Mouse (Mus musculus) hindbrain, embryonic 15.5 days (tissue): ENCODE data around the gene Clec2i. TPM values are rescaled to one million over a fixed set of nuclear protein-coding genes. Genes with fewer than 3 reads are reported as not detected.

Experiments
- ATAC-seq: fragments of 200-750 bp; cut with Nextera tagmentation; 2 replicates; pipeline ENCODE4 v1.8.0; 2017; ENCODE audit warnings: low read depth, moderate number of reproducible peaks, moderate TSS enrichment; ENCODE audit not compliant: low FRiP score
- H3K27ac ChIP-seq: fragments of 300-500 bp; sonication (generic); replicated peaks from 2 replicates; pipeline ENCODE4 v1.5.1; 2015; ENCODE audit warnings: mild to moderate bottlenecking, inconsistent platforms
- H3K27me3 ChIP-seq: fragments of 300-500 bp; sonication (generic); 2 replicates; pipeline ENCODE4 v1.6.1; 2015; ENCODE audit warnings: control low read depth, inconsistent platforms
- H3K36me3 ChIP-seq: fragments of 300-500 bp; sonication (generic); 2 replicates; pipeline ENCODE4 v1.6.1; 2015; ENCODE audit warnings: control low read depth, inconsistent platforms
- H3K4me1 ChIP-seq: fragments of 300-500 bp; sonication (generic); replicated peaks from 2 replicates; pipeline ENCODE4 v1.6.1; 2015; ENCODE audit warnings: control low read depth, inconsistent platforms
- H3K4me2 ChIP-seq: fragments of 300-500 bp; sonication (generic); 2 replicates; pipeline ENCODE4 v1.6.1; 2015; ENCODE audit warnings: moderate library complexity, mild to moderate bottlenecking, inconsistent platforms
- H3K4me3 ChIP-seq: fragments of 300-500 bp; sonication (generic); 2 replicates; pipeline ENCODE4 v1.5.1; 2015; ENCODE audit warnings: mild to moderate bottlenecking, inconsistent platforms
- H3K9ac ChIP-seq: fragments of 300-500 bp; sonication (generic); 2 replicates; pipeline ENCODE4 v1.6.1; 2015; ENCODE audit warnings: inconsistent platforms
- H3K9me3 ChIP-seq: fragments of 300-500 bp; sonication (generic); 2 replicates; pipeline ENCODE4 v1.6.1; 2016; ENCODE audit warnings: control low read depth, inconsistent platforms
- WGBS: fragments of 180-500 bp; shearing (Covaris S2); methylation state at CpG from one replicate; pipeline ENCODE4 v1.1.7; 2015; 5-methylcytosine and 5-hydroxymethylcytosine counted together
- polyA plus RNA-seq: library from polyadenylated mRNA; unstranded; fragments of >200 nt; fragmentation: Nextera tagmentation; extraction: Ambion mirVana; gene quantifications from 2 replicates; pipeline ENCODE4 v1.2.1, GENCODE M21; 2015

Gene Clec2i
- polyA plus RNA-seq, 1 experiment from 2014 or later, result not detected

GRCm38 (mm10) chr6:128844586-128845080 lies 42.8 kb upstream of the Clec2i start:
- Histone ChIP-seq H3K4me3 (peak overlapping the region; percentile 83; the same call in 1 of the 2 replicates), H3K27me3 (no peaks in the 10 kb centered on the region), H3K9me3 (no peaks in the 10 kb centered on the region), H3K9ac (no peak overlapping the region), H3K27ac (peak overlapping the region; percentile 93), H3K4me1 (peaks cover 23% of the 10 kb centered on the region), H3K36me3 (no peaks in the 10 kb centered on the region), H3K4me2 (peak overlapping the region; percentile 68)
- no peak for ATAC-seq
- WGBS, result 82% methylated on average over 5 of the region's 5 CpGs

GRCm38 (mm10) chr6:128845319-128845979 lies 41.9 kb upstream of the Clec2i start:
- H3K9ac ChIP-seq, result no peak overlapping the region
- H3K4me3 ChIP-seq, result no peak overlapping the region
- H3K36me3 ChIP-seq, result no peaks in the 10 kb centered on the region
- peaks cover 18% of the 10 kb centered on the region for H3K4me1 ChIP-seq
- no peak overlapping the region for H3K27ac ChIP-seq
- H3K27me3 ChIP-seq, result no peaks in the 10 kb centered on the region
- 31% methylated on average over 7 of the region's 7 CpGs for WGBS
- peak overlapping the region; percentile 21; the same call in 1 of the 2 replicates for H3K4me2 ChIP-seq
- no peak for ATAC-seq
- no peaks in the 10 kb centered on the region for H3K9me3 ChIP-seq

GRCm38 (mm10) chr6:128845998-128846542 lies 41.3 kb upstream of the Clec2i start:
- WGBS, result 75% methylated on average over 6 of the region's 9 CpGs
- no peak for ATAC-seq
- H3K4me1 ChIP-seq, result peaks cover 18% of the 10 kb centered on the region

GRCm38 (mm10) chr6:128847401-128847800 lies 40.0 kb upstream of the Clec2i start:
- H3K4me3 ChIP-seq, result no peak overlapping the region
- H3K4me1 ChIP-seq, result peaks cover 9% of the 10 kb centered on the region
- no peak overlapping the region for H3K4me2 ChIP-seq
- H3K36me3 ChIP-seq, result no peaks in the 10 kb centered on the region
- H3K27me3 ChIP-seq, result no peaks in the 10 kb centered on the region
- H3K27ac ChIP-seq, result no peak overlapping the region
- no peaks in the 10 kb centered on the region for H3K9me3 ChIP-seq
- no peak overlapping the region for H3K9ac ChIP-seq
- no peak for ATAC-seq
- WGBS, result 98% methylated on average over 4 of the region's 4 CpGs

More at GRCm38 (mm10) chr6:128845998-128846542, 41.3 kb upstream of the Clec2i start:
- H3K9ac ChIP-seq, result no peak overlapping the region
- H3K4me3 ChIP-seq, result no peak overlapping the region
- no peak overlapping the region for H3K27ac ChIP-seq
- no peaks in the 10 kb centered on the region for H3K9me3 ChIP-seq
- no peaks in the 10 kb centered on the region for H3K36me3 ChIP-seq
- no peak overlapping the region for H3K4me2 ChIP-seq
- no peaks in the 10 kb centered on the region for H3K27me3 ChIP-seq

- Histone ChIP-seq H3K36me3 (no peaks in the 10 kb centered on the region), H3K4me1 (0 out of 2 replicates have a peak, but pooled peaks cover 3% of the 10 kb centered on the region), H3K9ac (no peak overlapping the region), H3K9me3 (no peaks in the 10 kb centered on the region), H3K4me2 (no peak overlapping the region), H3K27ac (no peak overlapping the region), H3K27me3 (no peaks in the 10 kb centered on the region), H3K4me3 (no peak overlapping the region)
- WGBS, result 49% methylated on average over 2 of the region's 2 CpGs
- ATAC-seq, result no peak
These were observed 37.5 kb upstream of the Clec2i start for GRCm38 (mm10) chr6:128849902-128850301.

GRCm38 (mm10) chr6:128850671-128851070 lies 36.7 kb upstream of the Clec2i start:
- Histone ChIP-seq H3K9ac (no peak overlapping the region), H3K9me3 (no peaks in the 10 kb centered on the region), H3K4me3 (no peak overlapping the region), H3K4me2 (no peak overlapping the region), H3K27ac (no peak overlapping the region), H3K4me1 (0 out of 2 replicates have a peak, but pooled peaks cover 3% of the 10 kb centered on the region), H3K36me3 (no peaks in the 10 kb centered on the region), H3K27me3 (no peaks in the 10 kb centered on the region)
- ATAC-seq, result no peak
- WGBS, result 81% methylated on average over 2 of the region's 2 CpGs

- H3K27ac ChIP-seq, result no peak overlapping the region
- no peaks in the 10 kb centered on the region for H3K27me3 ChIP-seq
- WGBS, result 81% methylated on average over 2 of the region's 2 CpGs
- 0 out of 2 replicates have a peak, but pooled peaks cover 3% of the 10 kb centered on the region for H3K4me1 ChIP-seq
- no peak overlapping the region for H3K4me3 ChIP-seq
- H3K9me3 ChIP-seq, result no peaks in the 10 kb centered on the region
- no peak overlapping the region for H3K4me2 ChIP-seq
- no peaks in the 10 kb centered on the region for H3K36me3 ChIP-seq
- ATAC-seq, result no peak
- H3K9ac ChIP-seq, result no peak overlapping the region
These were observed 36.2 kb upstream of the Clec2i start for GRCm38 (mm10) chr6:128851151-128851550.

DNA sequence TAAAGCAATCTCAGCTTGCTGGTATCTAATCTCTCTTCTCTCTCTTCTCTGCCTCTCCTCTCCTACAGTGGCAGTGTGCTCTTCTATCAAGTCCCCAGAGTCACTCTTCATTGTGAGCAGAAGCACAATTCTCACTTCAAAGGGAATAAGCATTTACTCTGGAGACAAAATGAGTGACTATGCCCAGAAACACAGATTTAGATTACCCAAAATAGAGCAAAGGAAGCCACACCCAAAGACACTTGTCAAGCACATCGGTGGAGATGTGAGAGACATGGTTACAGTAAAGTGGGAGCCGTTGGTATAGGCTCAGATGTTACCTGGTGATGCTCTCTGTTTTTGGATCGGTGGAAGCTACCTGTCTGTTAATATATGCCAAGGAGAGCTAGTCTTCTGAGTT lies 34.6 kb upstream of the Clec2i start:
- H3K4me3 ChIP-seq, result no peak overlapping the region
- no peak overlapping the region for H3K4me2 ChIP-seq
- WGBS, result 93% methylated on average over 3 of the region's 3 CpGs
- H3K36me3 ChIP-seq, result no peaks in the 10 kb centered on the region
- H3K9me3 ChIP-seq, result no peaks in the 10 kb centered on the region
- ATAC-seq, result no peak
- no peak overlapping the region for H3K27ac ChIP-seq
- no peaks in the 10 kb centered on the region for H3K27me3 ChIP-seq
- 0 out of 2 replicates have a peak, but pooled peaks cover 3% of the 10 kb centered on the region for H3K4me1 ChIP-seq
- no peak overlapping the region for H3K9ac ChIP-seq

GRCm38 (mm10) chr6:128854024-128854820 lies 33.2 kb upstream of the Clec2i start:
- 0 out of 2 replicates have a peak, but pooled peaks cover 3% of the 10 kb centered on the region for H3K4me1 ChIP-seq
- H3K27me3 ChIP-seq, result no peaks in the 10 kb centered on the region
- WGBS, result 45% methylated on average over 12 of the region's 12 CpGs
- H3K4me3 ChIP-seq, result no peak overlapping the region
- H3K27ac ChIP-seq, result no peak overlapping the region
- H3K9me3 ChIP-seq, result no peaks in the 10 kb centered on the region
- H3K36me3 ChIP-seq, result no peaks in the 10 kb centered on the region
- H3K9ac ChIP-seq, result no peak overlapping the region
- ATAC-seq, result peak; percentile 82
- H3K4me2 ChIP-seq, result peak overlapping the region; percentile 19

- H3K9ac ChIP-seq, result no peak overlapping the region
- no peak overlapping the region for H3K4me2 ChIP-seq
- 0 out of 2 replicates have a peak, but pooled peaks cover 3% of the 10 kb centered on the region for H3K4me1 ChIP-seq
- H3K36me3 ChIP-seq, result no peaks in the 10 kb centered on the region
- WGBS, result 97% methylated on average over 3 of the region's 3 CpGs
- H3K4me3 ChIP-seq, result no peak overlapping the region
- H3K9me3 ChIP-seq, result no peaks in the 10 kb centered on the region
- no peaks in the 10 kb centered on the region for H3K27me3 ChIP-seq
- H3K27ac ChIP-seq, result no peak overlapping the region
- ATAC-seq, result no peak
These were observed 32.5 kb upstream of the Clec2i start for GRCm38 (mm10) chr6:128854895-128855294.

GRCm38 (mm10) chr6:128855477-128855876 lies 31.9 kb upstream of the Clec2i start:
- Histone ChIP-seq H3K9me3 (no peaks in the 10 kb centered on the region), H3K27ac (no peak overlapping the region), H3K4me1 (0 out of 2 replicates have a peak, but pooled peaks cover 3% of the 10 kb centered on the region), H3K36me3 (no peaks in the 10 kb centered on the region), H3K4me2 (no peak overlapping the region), H3K4me3 (no peak overlapping the region), H3K27me3 (no peaks in the 10 kb centered on the region), H3K9ac (no peak overlapping the region)
- no peak for ATAC-seq
- WGBS, result 64% methylated on average over 1 of the region's 1 CpGs

DNA sequence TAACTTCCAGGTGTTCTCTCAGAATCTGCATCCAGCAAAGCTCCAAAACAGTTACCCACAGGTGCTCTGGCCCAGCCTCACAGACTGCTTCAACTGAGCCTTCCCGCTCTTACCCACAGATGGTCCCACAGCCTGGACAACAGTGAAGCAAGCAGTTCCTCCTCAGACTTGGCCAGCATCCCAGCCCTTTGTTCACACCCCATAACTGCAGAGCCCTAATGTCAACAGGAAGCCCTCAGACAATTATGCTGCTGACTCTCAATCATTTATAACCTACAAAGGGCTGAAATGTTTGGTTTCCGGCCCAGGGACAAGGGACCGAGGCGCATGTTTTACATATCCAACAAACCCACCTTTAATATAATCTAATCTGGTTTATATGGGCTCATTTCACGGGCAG lies 31.1 kb upstream of the Clec2i start:
- 55% methylated on average over 5 of the region's 5 CpGs for WGBS
- no peak overlapping the region for H3K4me3 ChIP-seq
- no peak overlapping the region for H3K4me2 ChIP-seq
- 0 out of 2 replicates have a peak, but pooled peaks cover 3% of the 10 kb centered on the region for H3K4me1 ChIP-seq
- no peaks in the 10 kb centered on the region for H3K9me3 ChIP-seq
- no peaks in the 10 kb centered on the region for H3K27me3 ChIP-seq
- H3K9ac ChIP-seq, result no peak overlapping the region
- no peaks in the 10 kb centered on the region for H3K36me3 ChIP-seq
- H3K27ac ChIP-seq, result no peak overlapping the region
- ATAC-seq, result peak; percentile 74; the same call in 1 of the 2 replicates
